Mouse (Mus musculus): ENCODE measurements around the gene Traip.
"Not testable (repeated sequence)": the region's sequence is repeated elsewhere in the genome, so short reads cannot be mapped to it uniquely, and the experiment has no call there.

Gene Traip

GRCm38 (mm10) chr9:108002778-108003530 lies 53.0 kb downstream of the Traip start:
- DNase-seq, result no peak

GRCm38 (mm10) chr9:108003531-108003890 lies 53.6 kb downstream of the Traip start:
- DNase-seq, result peak; percentile 45 to 56

- no peak for DNase-seq
These were observed 58.1 kb downstream of the Traip start for GRCm38 (mm10) chr9:108008041-108008440.

GRCm38 (mm10) chr9:108010385-108010784 lies 60.4 kb downstream of the Traip start:
- no peak for DNase-seq

- DNase-seq, result not testable (repeated sequence)
These were observed 63.6 kb downstream of the Traip start for GRCm38 (mm10) chr9:108013577-108013976.

GRCm38 (mm10) chr9:108017127-108017526 lies 67.2 kb downstream of the Traip start:
- DNase-seq, result no peak

GRCm38 (mm10) chr9:108020741-108021140 lies 70.8 kb downstream of the Traip start:
- no peak for DNase-seq
